Mouse (Mus musculus) embryonic stem cell, embryonic (primary cell): ENCODE results near the gene Hist1h2bm.
"Not testable (repeated sequence)": the region's sequence is repeated elsewhere in the genome, so short reads cannot be mapped to it uniquely, and the experiment has no call there.

Experiments used
- CTCF ChIA-PET, 4 experiments: fragments of 300-600 bp in 2 of 4; fragments of 350-600 bp in 2 of 4; sonication (Branson Sonifier 250); formaldehyde crosslinking; loops; one replicate each; lab custom pipeline; 2022; ENCODE audit warnings: inconsistent platforms in 2 of 4; lab: Charles Lee
- POLR2A ChIA-PET, 4 experiments: fragments of 300-600 bp in 2 of 4; fragments of 350-600 bp in 2 of 4; sonication (Branson Sonifier 250); formaldehyde crosslinking; loops; one replicate each; lab custom pipeline; 2022; ENCODE audit warnings: antibody characterized with exemption in 4 of 4, inconsistent platforms in 1 of 4; lab: Charles Lee

The Hist1h2bm gene

DNA sequence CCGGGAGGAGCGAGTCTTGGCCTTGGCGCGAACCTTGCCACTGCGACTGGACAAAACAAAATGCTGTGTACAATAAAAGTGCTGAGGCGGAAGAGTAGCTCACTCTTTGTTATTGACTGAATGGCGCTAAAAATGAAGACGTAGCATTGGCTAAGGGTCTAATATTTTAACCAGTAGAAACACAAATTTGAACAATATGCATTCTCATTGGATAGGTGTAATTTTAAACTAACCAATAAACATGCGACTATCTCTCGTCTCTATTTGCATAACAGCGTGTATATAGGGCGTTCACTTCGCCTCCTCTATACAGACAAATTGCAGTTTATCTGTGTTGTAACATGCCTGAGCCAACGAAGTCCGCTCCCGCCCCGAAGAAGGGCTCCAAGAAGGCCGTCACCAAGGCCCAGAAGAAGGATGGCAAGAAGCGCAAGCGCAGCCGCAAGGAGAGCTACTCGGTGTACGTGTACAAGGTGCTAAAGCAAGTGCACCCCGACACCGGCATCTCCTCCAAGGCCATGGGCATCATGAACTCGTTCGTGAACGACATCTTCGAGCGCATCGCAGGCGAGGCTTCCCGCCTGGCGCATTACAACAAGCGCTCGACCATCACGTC, at the start of gene Hist1h2bm:
Gene Hist1h2bm (plus strand): TSS at position 288 of the 616 bp plus-strand sequence.
- CTCF ChIA-PET: not testable (repeated sequence)
- POLR2A ChIA-PET: interaction anchor here (0.6 to 27.0 kb wide), 54 partner anchors 9 to 1864 kb away, joined by 3 to 530 read pairs (median 4); partner anchors contain the start of genes Hist1h4k (in 4 of the 4), Hist1h1b (in 3 of the 4), Hist1h2ah (in 3 of the 4) and Hist1h2ak (in 3 of the 4)

GRCm38 (mm10) chr13:21677305-21677704, 44.5 kb upstream of the Hist1h2bm start, which contains the start of gene Olfr1360:
Gene Olfr1360, minus strand, starts transcription at chr13:21677405.
- POLR2A ChIA-PET: no interaction called here
- CTCF ChIA-PET: no interaction called here

GRCm38 (mm10) chr13:21697811-21698210, 24.0 kb upstream of the Hist1h2bm start, which contains the start of gene Olfr1359:
Gene Olfr1359, plus strand, starts transcription at chr13:21698111.
- ChIA-PET CTCF (no interaction called here), POLR2A (interaction anchor here in 1 of 4 experiments (0.6 to 0.7 kb wide), 2 partner anchors 13 to 297 kb away, joined by 3 read pairs; no protein-coding TSS in a partner anchor)

- CTCF ChIA-PET: no interaction called here
- POLR2A ChIA-PET: interaction anchor here in 1 of 4 experiments (1.4 to 1.7 kb wide), 3 partner anchors 10 to 176 kb away, joined by 5 to 9 read pairs (median 5); partner anchors contain the start of genes Hist1h2ai, Hist1h2an, Hist1h2bl and Hist1h2bp
Observed at GRCm38 (mm10) chr13:21706669-21707068, 15.2 kb upstream of the Hist1h2bm start.

- POLR2A ChIA-PET: interaction anchor here in 3 of 4 experiments (0.6 to 2.5 kb wide), 31 partner anchors 11 to 1824 kb away, joined by 3 to 20 read pairs (median 4); partner anchors contain the start of genes Hist1h2ak (in 3 of the 3), Hist1h2an (in 3 of the 3), Hist1h2bm (in 3 of the 3) and Hist1h2bn (in 3 of the 3)
Observed at GRCm38 (mm10) chr13:21710031-21710711, 11.7 kb upstream of the Hist1h2bm start.

GRCm38 (mm10) chr13:21710821-21711525, 10.9 kb upstream of the Hist1h2bm start:
- POLR2A ChIA-PET: interaction anchor here (0.6 to 2.5 kb wide), 34 partner anchors 10 to 1823 kb away, joined by 3 to 20 read pairs (median 4); partner anchors contain the start of genes Hist1h2ak (in 3 of the 4), Hist1h2an (in 3 of the 4), Hist1h2bm (in 3 of the 4) and Hist1h2bn (in 3 of the 4)

More at GRCm38 (mm10) chr13:21710031-21710711, 11.7 kb upstream of the Hist1h2bm start:
- CTCF ChIA-PET: interaction anchor here in 1 of 4 experiments (0.6 kb wide), 1 partner anchor 13 kb away, joined by 6 read pairs; no protein-coding TSS in a partner anchor

GRCm38 (mm10) chr13:21711698-21712097, 10.1 kb upstream of the Hist1h2bm start:
- ChIA-PET CTCF (no interaction called here), POLR2A (interaction anchor here in 3 of 4 experiments (1.0 to 2.5 kb wide), 17 partner anchors 9 to 478 kb away, joined by 3 to 20 read pairs (median 6); partner anchors contain the start of genes Hist1h2ak (in 2 of the 3), Hist1h2an (in 2 of the 3), Hist1h2bn (in 2 of the 3) and Hist1h2bp (in 2 of the 3))

More at GRCm38 (mm10) chr13:21710821-21711525, 10.9 kb upstream of the Hist1h2bm start:
- CTCF ChIA-PET: interaction anchor here in 2 of 4 experiments (0.6 to 0.7 kb wide), 2 partner anchors 14 to 268 kb away, joined by 3 to 6 read pairs; no protein-coding TSS in a partner anchor

- POLR2A ChIA-PET: interaction anchor here in 3 of 4 experiments (1.2 to 8.5 kb wide), 20 partner anchors 12 to 327 kb away, joined by 3 to 241 read pairs (median 40); partner anchors contain the start of genes Hist1h1b (in 3 of the 3), Hist1h2an (in 3 of the 3), Hist1h2bp (in 3 of the 3) and Hist1h4k (in 3 of the 3)
- CTCF ChIA-PET: interaction anchor here in 1 of 4 experiments (0.7 to 1.3 kb wide), 2 partner anchors 19 to 321 kb away, joined by 3 to 5 read pairs; partner anchors contain the start of genes Hist1h2ah and Hist1h2bk
Observed at GRCm38 (mm10) chr13:21714725-21715124, 7.1 kb upstream of the Hist1h2bm start.

- POLR2A ChIA-PET: interaction anchor here (0.5 to 8.5 kb wide), 42 partner anchors 8 to 1856 kb away, joined by 3 to 241 read pairs (median 14); partner anchors contain the start of genes Hist1h4j (in 4 of the 4), Hist1h1b (in 3 of the 4), Hist1h2ag (in 3 of the 4) and Hist1h2ak (in 3 of the 4)
- CTCF ChIA-PET: interaction anchor here in 2 of 4 experiments (0.7 to 1.3 kb wide), 3 partner anchors 19 to 320 kb away, joined by 3 to 5 read pairs (median 3); partner anchors contain the start of genes Hist1h2ah (in 1 of the 2), Hist1h2bk (in 1 of the 2) and Hist1h4j (in 1 of the 2)
Observed at GRCm38 (mm10) chr13:21715131-21715863, 6.5 kb upstream of the Hist1h2bm start.

DNA sequence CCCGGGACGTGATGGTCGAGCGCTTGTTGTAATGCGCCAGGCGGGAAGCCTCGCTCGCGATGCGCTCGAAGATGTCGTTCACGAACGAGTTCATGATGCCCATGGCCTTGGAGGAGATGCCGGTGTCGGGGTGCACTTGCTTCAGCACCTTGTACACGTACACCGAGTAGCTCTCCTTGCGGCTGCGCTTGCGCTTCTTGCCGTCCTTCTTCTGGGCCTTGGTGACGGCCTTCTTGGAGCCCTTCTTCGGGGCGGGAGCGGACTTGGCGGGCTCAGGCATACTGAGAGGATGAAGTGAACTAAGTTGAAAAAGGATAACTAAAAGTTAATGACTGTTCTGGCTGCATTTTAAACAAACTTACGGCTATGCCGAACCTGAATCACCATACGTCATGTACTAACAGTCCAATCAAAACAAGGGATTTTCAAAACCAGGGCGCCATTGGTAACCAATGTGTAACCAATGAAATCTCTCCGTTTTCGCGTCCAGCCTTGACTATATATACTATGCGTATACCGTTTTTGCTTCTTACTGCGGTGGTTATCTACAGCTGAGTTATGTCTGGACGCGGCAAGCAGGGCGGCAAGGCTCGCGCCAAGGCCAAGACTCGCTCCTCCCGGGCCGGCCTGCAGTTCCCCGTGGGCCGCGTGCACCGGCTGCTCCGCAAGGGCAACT, 5.8 kb upstream of the Hist1h2bm start, which contains the start of the genes Hist1h2bl and Hist1h2ai:
Gene Hist1h2bl (minus strand): TSS at position 280 of the 676 bp plus-strand sequence.
Gene Hist1h2ai (plus strand): TSS at position 559 of the 676 bp plus-strand sequence.
- ChIA-PET CTCF (interaction anchor here in 2 of 4 experiments (0.8 to 1.3 kb wide), 3 partner anchors 17 to 320 kb away, joined by 3 to 5 read pairs (median 3); partner anchors contain the start of genes Hist1h2ah (in 1 of the 2), Hist1h2bk (in 1 of the 2) and Hist1h4j (in 1 of the 2)), POLR2A (interaction anchor here (0.5 to 8.5 kb wide), 70 partner anchors 8 to 1968 kb away, joined by 3 to 241 read pairs (median 7); partner anchors contain the start of genes Hist1h1b (in 4 of the 4), Hist1h2ak (in 4 of the 4), Hist1h2an (in 4 of the 4) and Hist1h2bn (in 4 of the 4))

GRCm38 (mm10) chr13:21716540-21717391, 5.1 kb upstream of the Hist1h2bm start:
- ChIA-PET POLR2A (interaction anchor here (0.5 to 8.5 kb wide), 86 partner anchors 8 to 1968 kb away, joined by 3 to 241 read pairs (median 7); partner anchors contain the start of genes Hist1h1b (in 4 of the 4), Hist1h2ak (in 4 of the 4), Hist1h2an (in 4 of the 4) and Hist1h2bn (in 4 of the 4)), CTCF (interaction anchor here in 2 of 4 experiments (0.6 to 1.0 kb wide), 2 partner anchors 17 to 331 kb away, joined by 3 to 5 read pairs; no protein-coding TSS in a partner anchor)

- POLR2A ChIA-PET: interaction anchor here (0.6 to 8.5 kb wide), 87 partner anchors 9 to 1967 kb away, joined by 3 to 241 read pairs (median 7); partner anchors contain the start of genes Hist1h1b (in 4 of the 4), Hist1h2ah (in 4 of the 4), Hist1h2ak (in 4 of the 4) and Hist1h2an (in 4 of the 4)
- CTCF ChIA-PET: interaction anchor here in 2 of 4 experiments (0.6 to 1.3 kb wide), 2 partner anchors 16 to 330 kb away, joined by 3 to 5 read pairs; no protein-coding TSS in a partner anchor
Observed at GRCm38 (mm10) chr13:21717397-21718357, 4.2 kb upstream of the Hist1h2bm start, which contains the start of gene Hist1h3h. Gene Hist1h3h, plus strand, starts transcription at chr13:21717659.
